Mouse (Mus musculus): ENCODE measurements around the gene Sdk2.

GRCm38 (mm10) chr11:114022166-114022565 lies 44.7 kb downstream of the Sdk2 start:
- TF ChIP-seq CTCF (IDR thresholded peaks at IDR 0.05) (no peak), EP300 (IDR thresholded peaks at IDR 0.05) (no peak)
